Mouse (Mus musculus) midbrain, postnatal 0 days (tissue): Measurements from ENCODE around the gene Rdh9. TPM values are rescaled to one million over a fixed set of nuclear protein-coding genes. Genes with fewer than 3 reads are reported as not detected.
"Not testable (repeated sequence)": the region's sequence is repeated elsewhere in the genome, so short reads cannot be mapped to it uniquely, and the experiment has no call there.

Experiments used
- ATAC-seq: fragments of 200-750 bp; cut with Nextera tagmentation; 2 replicates; pipeline ENCODE4 v1.8.0; 2017; ENCODE audit warnings: moderate number of reproducible peaks, mild to moderate bottlenecking, moderate TSS enrichment, moderate library complexity; ENCODE audit not compliant: low FRiP score
- DNase-seq: peaks from one replicate; pipeline ENCODE4 v3.0.0-alpha.2; 2015; ENCODE audit warnings: low spot score
- H3K27ac ChIP-seq: fragments of 300-500 bp; sonication (generic); 2 replicates; pipeline ENCODE4 v1.5.1; 2014; ENCODE audit warnings: low read depth, mild to moderate bottlenecking, low read length, mixed read lengths
- H3K27me3 ChIP-seq: fragments of 300-500 bp; sonication (generic); 2 replicates; pipeline ENCODE4 v1.6.1; 2014; ENCODE audit warnings: low read length, control low read depth, mixed read lengths; ENCODE audit not compliant: insufficient read depth
- H3K36me3 ChIP-seq: fragments of 300-500 bp; sonication (generic); 2 replicates; pipeline ENCODE4 v1.6.1; 2014; ENCODE audit warnings: low read length, control low read depth, mixed read lengths; ENCODE audit not compliant: insufficient read depth
- H3K4me1 ChIP-seq: fragments of 300-500 bp; sonication (generic); 2 replicates; pipeline ENCODE4 v1.6.1; 2014; ENCODE audit warnings: mild to moderate bottlenecking, control low read depth, antibody characterized with exemption, low read length, mixed read lengths; ENCODE audit not compliant: insufficient read depth
- H3K4me2 ChIP-seq: fragments of 300-500 bp; sonication (generic); 2 replicates; pipeline ENCODE4 v1.6.1; 2014; ENCODE audit warnings: low read depth, mild to moderate bottlenecking, low read length, mixed read lengths; ENCODE audit not compliant: poor library complexity, severe bottlenecking
- H3K4me3 ChIP-seq: fragments of 300-500 bp; sonication (generic); 2 replicates; pipeline ENCODE4 v1.5.1; 2014; ENCODE audit warnings: low read depth, mild to moderate bottlenecking, low read length, moderate library complexity
- H3K9ac ChIP-seq: fragments of 300-500 bp; sonication (generic); replicated peaks from 2 replicates; pipeline ENCODE4 v1.6.1; 2014; ENCODE audit warnings: mild to moderate bottlenecking, low read length, moderate library complexity, mixed read lengths; ENCODE audit not compliant: poor library complexity, severe bottlenecking
- H3K9me3 ChIP-seq: fragments of 300-500 bp; sonication (generic); 2 replicates; pipeline ENCODE4 v1.6.1; 2016; ENCODE audit warnings: low read length, control low read depth
- CTCF ChIP-seq: IDR thresholded peaks from 2 replicates; pipeline ENCODE4 v1.5.1; 2016; ENCODE audit warnings: antibody characterized with exemption, mild to moderate bottlenecking
- WGBS: fragments of 180-500 bp; shearing (Covaris S2); extraction: QIAGEN DNeasy Blood & Tissue Kit; methylation state at CpG from one replicate; pipeline ENCODE4 v1.1.7; 2014; 5-methylcytosine and 5-hydroxymethylcytosine counted together
- polyA plus RNA-seq: library from polyadenylated mRNA; unstranded; fragments of >200 nt; fragmentation: Nextera tagmentation; extraction: Ambion mirVana; gene quantifications from 2 replicates; pipeline ENCODE4 v1.2.1, GENCODE M21; 2015
- total RNA-seq: library from RNA; depleted of rRNA; stranded (reverse); fragments of >200 nt; gene quantifications from 2 replicates; pipeline ENCODE4 v1.2.3, GENCODE M21; 2014

Gene Rdh9
- total and polyA plus RNA-seq, 2 experiments from 2014 or later = 0.63 TPM; not detected in 1

GRCm38 (mm10) chr10:127754566-127755166 lies 21.5 kb upstream of the Rdh9 start:
- Histone ChIP-seq H3K36me3 (no peaks in the 10 kb centered on the region), H3K27ac (no peak overlapping the region), H3K9me3 (no peaks in the 10 kb centered on the region), H3K4me3 (no peak overlapping the region), H3K4me1 (no peaks in the 10 kb centered on the region), H3K27me3 (no peaks in the 10 kb centered on the region), H3K9ac (no peak overlapping the region), H3K4me2 (no peak overlapping the region)
- no peak for ATAC-seq
- no peak for DNase-seq
- WGBS = 83% methylated on average over 6 of the region's 6 CpGs
- TF ChIP-seq CTCF = no peak

- no peaks in the 10 kb centered on the region for H3K27me3 ChIP-seq
- H3K4me1 ChIP-seq = no peaks in the 10 kb centered on the region
- H3K9ac ChIP-seq = no peak overlapping the region
- H3K27ac ChIP-seq = no peak overlapping the region
- DNase-seq = no peak
- TF ChIP-seq CTCF = no peak
- no peak overlapping the region for H3K4me3 ChIP-seq
- H3K4me2 ChIP-seq = no peak overlapping the region
- H3K9me3 ChIP-seq = no peaks in the 10 kb centered on the region
- 72% methylated on average over 3 of the region's 3 CpGs for WGBS
- no peaks in the 10 kb centered on the region for H3K36me3 ChIP-seq
- no peak for ATAC-seq
Measured at GRCm38 (mm10) chr10:127755246-127755645, 20.9 kb upstream of the Rdh9 start.

GRCm38 (mm10) chr10:127755770-127756468 lies 20.3 kb upstream of the Rdh9 start:
- H3K4me3 ChIP-seq = no peak overlapping the region
- no peak for DNase-seq

GRCm38 (mm10) chr10:127759181-127760110 lies 16.7 kb upstream of the Rdh9 start, which contains the start of the genes Rdh1 and Rdh16f1:
TSS of gene Rdh1 (plus strand) at chr10:127759721.
TSS of gene Rdh16f1 (plus strand) at chr10:127759787.
- H3K9me3 ChIP-seq = no peaks in the 10 kb centered on the region
- H3K9ac ChIP-seq = no peak within 1 kb of the TSS
- no peak within 1 kb of the TSS for H3K4me3 ChIP-seq
- WGBS = 78% methylated on average over 8 of the region's 9 CpGs
- TF ChIP-seq CTCF = no peak
- no peaks in the 10 kb centered on the region for H3K27me3 ChIP-seq
- no peaks in the 10 kb centered on the region for H3K4me1 ChIP-seq
- ATAC-seq (no peak), DNase-seq (no peak)
- no peaks in the 10 kb centered on the region for H3K36me3 ChIP-seq
- H3K27ac ChIP-seq = no peak within 1 kb of the TSS
- no peak within 1 kb of the TSS for H3K4me2 ChIP-seq

More at GRCm38 (mm10) chr10:127755770-127756468, 20.3 kb upstream of the Rdh9 start:
- Histone ChIP-seq H3K9me3 (no peaks in the 10 kb centered on the region), H3K4me1 (no peaks in the 10 kb centered on the region), H3K9ac (no peak overlapping the region), H3K27ac (no peak overlapping the region), H3K27me3 (no peaks in the 10 kb centered on the region), H3K4me2 (no peak overlapping the region), H3K36me3 (no peaks in the 10 kb centered on the region)
- ATAC-seq = no peak
- WGBS = 50% methylated on average over 18 of the region's 18 CpGs
- TF ChIP-seq CTCF = no peak

- 92% methylated on average over 10 of the region's 10 CpGs for WGBS
- not testable (repeated sequence) for H3K36me3 ChIP-seq, DNase-seq, H3K9me3 ChIP-seq, H3K27ac ChIP-seq, H3K9ac ChIP-seq, H3K4me1 ChIP-seq, H3K27me3 ChIP-seq, H3K4me3 ChIP-seq, H3K4me2 ChIP-seq, ATAC-seq
Measured at GRCm38 (mm10) chr10:127762926-127763325, 13.3 kb upstream of the Rdh9 start.
